Mouse (Mus musculus): ENCODE measurements at regions not wholly inside any gene's neighbourhood (a gene's known extent, or its start where the extent isn't known, plus 50 kb on each side); places are given as distances from the start of the nearest gene placed in this dataset.
"Not testable (repeated sequence)": the region's sequence is repeated elsewhere in the genome, so short reads cannot be mapped to it uniquely, and the experiment has no call there.

- no peak for DNase-seq (ENCODE audit: low spot score)
Observed at GRCm38 (mm10) chr8:103763821-103764220, 337.6 kb upstream of the Cdh5 start.

- no peak for DNase-seq (ENCODE audit: low spot score)
Observed at GRCm38 (mm10) chr8:103779658-103780057, 321.8 kb upstream of the Cdh5 start.

- no peak for DNase-seq (ENCODE audit: low spot score)
Observed at GRCm38 (mm10) chr8:103788308-103788707, 313.1 kb upstream of the Cdh5 start.

- no peak for DNase-seq (ENCODE audit: low spot score)
Observed at GRCm38 (mm10) chr8:103793331-103793730, 308.1 kb upstream of the Cdh5 start.

GRCm38 (mm10) chr8:103798630-103799029 lies 302.8 kb upstream of the Cdh5 start:
- DNase-seq (ENCODE audit: low spot score) = not testable (repeated sequence)

GRCm38 (mm10) chr8:103808171-103808570 lies 293.3 kb upstream of the Cdh5 start:
- DNase-seq (ENCODE audit: low spot score) = no peak

- no peak for DNase-seq (ENCODE audit: low spot score)
Observed at GRCm38 (mm10) chr8:103808580-103808979, 292.8 kb upstream of the Cdh5 start.

GRCm38 (mm10) chr8:103809140-103809539 lies 292.3 kb upstream of the Cdh5 start:
- DNase-seq (ENCODE audit: low spot score) = no peak

- DNase-seq (ENCODE audit: low spot score) = no peak
Observed at GRCm38 (mm10) chr8:103813954-103814591, 287.4 kb upstream of the Cdh5 start.

GRCm38 (mm10) chr8:103816101-103816894 lies 285.1 kb upstream of the Cdh5 start:
- no peak for DNase-seq (ENCODE audit: low spot score)

- no peak for DNase-seq (ENCODE audit: low spot score)
Observed at GRCm38 (mm10) chr8:103823541-103823940, 277.9 kb upstream of the Cdh5 start.

- no peak for DNase-seq (ENCODE audit: low spot score)
Observed at GRCm38 (mm10) chr8:103824747-103825146, 276.7 kb upstream of the Cdh5 start.

- no peak for DNase-seq (ENCODE audit: low spot score)
Observed at GRCm38 (mm10) chr8:103825289-103825688, 276.1 kb upstream of the Cdh5 start.

GRCm38 (mm10) chr8:103830416-103830815 lies 271.0 kb upstream of the Cdh5 start:
- no peak for DNase-seq (ENCODE audit: low spot score)

GRCm38 (mm10) chr8:103839990-103840389 lies 261.4 kb upstream of the Cdh5 start:
- DNase-seq (ENCODE audit: low spot score) = no peak

GRCm38 (mm10) chr8:103845964-103846363 lies 255.5 kb upstream of the Cdh5 start:
- no peak for DNase-seq (ENCODE audit: low spot score)

GRCm38 (mm10) chr8:103846382-103846976 lies 254.9 kb upstream of the Cdh5 start:
- DNase-seq (ENCODE audit: low spot score) = no peak

GRCm38 (mm10) chr8:103849785-103850184 lies 251.6 kb upstream of the Cdh5 start:
- DNase-seq (ENCODE audit: low spot score) = no peak

- DNase-seq (ENCODE audit: low spot score) = no peak
Observed at GRCm38 (mm10) chr8:103851286-103851685, 250.1 kb upstream of the Cdh5 start.

- DNase-seq (ENCODE audit: low spot score) = no peak
Observed at GRCm38 (mm10) chr8:103853048-103853447, 248.4 kb upstream of the Cdh5 start.

- DNase-seq (ENCODE audit: low spot score) = no peak
Observed at GRCm38 (mm10) chr8:103855291-103855690, 246.1 kb upstream of the Cdh5 start.

GRCm38 (mm10) chr8:103859130-103859529 lies 242.3 kb upstream of the Cdh5 start:
- no peak for DNase-seq (ENCODE audit: low spot score)

All from thymus, postnatal 0 days (tissue).